Mouse (Mus musculus) E14TG2a.4 (cell line): ENCODE results near the gene Stk16.
"Not testable (repeated sequence)": the region's sequence is repeated elsewhere in the genome, so short reads cannot be mapped to it uniquely, and the experiment has no call there.

Source experiments
- H3K27me3 ChIP-seq: 2 replicates; pipeline ENCODE4 v1.6.1; 2014; ENCODE audit warnings: low read length, control low read depth; ENCODE audit not compliant: insufficient read depth
- H3K36me3 ChIP-seq: 2 replicates; pipeline ENCODE4 v1.6.1; 2014; ENCODE audit warnings: low read length, control low read depth; ENCODE audit not compliant: insufficient read depth
- H3K4me1 ChIP-seq: replicated peaks from 2 replicates; pipeline ENCODE4 v1.6.1; 2014; ENCODE audit warnings: low read depth, low read length, control low read depth
- H3K4me3 ChIP-seq: replicated peaks from 2 replicates; pipeline ENCODE4 v1.5.1; 2014; ENCODE audit warnings: mild to moderate bottlenecking, low read length
- H3K9me3 ChIP-seq: 2 replicates; pipeline ENCODE4 v1.6.1; 2014; ENCODE audit warnings: low read length, control low read depth
- CTCF ChIP-seq: conservative IDR thresholded peaks from 2 replicates; pipeline ENCODE4 v1.5.1; 2014; ENCODE audit warnings: low read length
- NANOG ChIP-seq: IDR thresholded peaks from 2 replicates; pipeline ENCODE4 v1.6.1; 2014; ENCODE audit warnings: borderline replicate concordance, low read length, mixed read lengths
- POU5F1 ChIP-seq: IDR thresholded peaks from 2 replicates; pipeline ENCODE4 v1.6.1; 2014; ENCODE audit warnings: low read length, borderline replicate concordance

The Stk16 gene

DNA sequence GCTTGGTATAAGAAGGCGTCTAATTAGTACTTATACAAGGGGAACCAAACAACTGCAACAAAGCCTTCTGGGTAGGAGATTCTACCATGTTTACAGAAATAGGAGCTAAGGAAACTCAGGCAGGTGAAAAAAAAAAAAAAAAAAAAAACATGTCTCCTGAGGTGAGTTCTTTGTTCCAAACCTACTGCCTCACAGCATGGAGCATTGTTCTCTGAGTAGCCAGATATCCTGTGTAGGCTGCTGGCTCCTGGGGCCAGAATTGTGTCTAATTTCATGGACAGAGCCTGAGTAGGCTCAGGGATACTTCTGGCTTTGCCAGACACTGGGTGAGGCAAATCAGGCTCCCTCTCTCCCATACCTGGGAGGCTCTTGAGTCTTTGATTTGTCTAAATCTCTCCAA is 17.0 kb downstream of the Stk16 start:
- peaks cover 6% of the 10 kb centered on the region; the same call in 1 of the 2 replicates for H3K9me3 ChIP-seq
- TF ChIP-seq POU5F1 (no peak), NANOG (peak; percentile 97), CTCF (no peak)
- peaks cover 95% of the 10 kb centered on the region for H3K4me1 ChIP-seq
- peaks cover 20% of the 10 kb centered on the region for H3K36me3 ChIP-seq
- H3K27me3 ChIP-seq: no peaks in the 10 kb centered on the region
- 0 out of 2 replicates have a peak overlapping the region, but pooled peaks have one; percentile 1 for H3K4me3 ChIP-seq

DNA sequence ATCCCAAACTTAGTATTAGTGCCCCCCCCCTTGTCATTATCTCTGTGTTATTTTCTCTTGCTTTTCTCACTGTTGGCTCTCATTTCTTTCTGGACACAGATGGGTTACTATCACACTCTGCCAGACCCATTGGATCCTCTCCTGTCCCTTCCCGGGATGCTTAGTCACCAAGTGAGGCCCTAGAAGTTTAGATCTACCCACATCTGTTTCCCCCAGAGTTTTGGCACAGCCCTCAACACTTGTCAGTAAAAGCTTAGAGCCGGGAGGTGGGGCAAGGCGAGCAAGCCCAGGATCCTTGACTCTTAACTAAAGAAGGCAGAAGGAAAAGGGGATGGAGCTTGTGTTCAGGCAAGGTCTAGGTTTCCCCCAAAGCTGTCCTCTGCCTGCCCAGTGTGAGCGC is 18.5 kb downstream of the Stk16 start:
- peaks cover 20% of the 10 kb centered on the region for H3K36me3 ChIP-seq
- TF ChIP-seq POU5F1 (no peak), NANOG (no peak), CTCF (no peak)
- H3K9me3 ChIP-seq: peaks cover 6% of the 10 kb centered on the region; the same call in 1 of the 2 replicates
- H3K4me1 ChIP-seq: peaks cover 86% of the 10 kb centered on the region
- no peak overlapping the region for H3K4me3 ChIP-seq
- H3K27me3 ChIP-seq: no peaks in the 10 kb centered on the region

DNA sequence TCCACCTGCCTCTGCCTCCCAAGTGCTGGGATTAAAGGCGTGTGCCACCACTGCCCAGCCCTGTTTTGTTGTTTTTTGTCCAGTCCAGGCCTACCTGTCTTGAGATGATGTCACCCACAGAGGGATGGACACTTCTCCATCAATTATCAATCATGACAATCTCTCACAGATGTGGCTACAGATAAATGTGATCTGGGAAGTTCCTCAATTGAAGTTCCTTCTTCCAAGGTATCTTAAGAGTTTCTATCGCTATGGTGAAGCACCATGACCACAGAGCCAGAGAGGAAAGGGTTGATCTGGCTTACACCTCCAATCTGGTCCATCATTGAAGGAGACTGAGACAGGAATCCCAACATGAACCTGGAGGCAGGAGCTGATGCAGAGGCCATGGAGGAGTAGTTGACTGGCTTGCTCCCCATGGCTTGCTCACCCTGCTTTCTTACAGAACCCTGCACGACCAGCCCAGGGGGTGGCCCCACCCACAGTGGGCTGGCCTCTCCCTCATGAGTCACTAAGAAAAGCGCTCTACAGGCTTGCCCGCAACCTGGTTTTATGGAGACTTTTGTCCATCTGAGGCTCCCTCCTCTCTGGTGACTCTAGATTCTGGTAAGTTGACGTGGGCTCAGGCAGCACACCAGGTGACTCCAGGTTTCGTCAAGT is 19.8 kb downstream of the Stk16 start:
- peaks cover 20% of the 10 kb centered on the region for H3K36me3 ChIP-seq
- TF ChIP-seq NANOG: no peak
- no peak for TF ChIP-seq CTCF
- TF ChIP-seq POU5F1: no peak
- no peak overlapping the region; the same call in 1 of the 2 replicates for H3K4me3 ChIP-seq
- H3K9me3 ChIP-seq: peaks cover 6% of the 10 kb centered on the region; the same call in 1 of the 2 replicates
- H3K27me3 ChIP-seq: no peaks in the 10 kb centered on the region
- H3K4me1 ChIP-seq: peaks cover 82% of the 10 kb centered on the region

DNA sequence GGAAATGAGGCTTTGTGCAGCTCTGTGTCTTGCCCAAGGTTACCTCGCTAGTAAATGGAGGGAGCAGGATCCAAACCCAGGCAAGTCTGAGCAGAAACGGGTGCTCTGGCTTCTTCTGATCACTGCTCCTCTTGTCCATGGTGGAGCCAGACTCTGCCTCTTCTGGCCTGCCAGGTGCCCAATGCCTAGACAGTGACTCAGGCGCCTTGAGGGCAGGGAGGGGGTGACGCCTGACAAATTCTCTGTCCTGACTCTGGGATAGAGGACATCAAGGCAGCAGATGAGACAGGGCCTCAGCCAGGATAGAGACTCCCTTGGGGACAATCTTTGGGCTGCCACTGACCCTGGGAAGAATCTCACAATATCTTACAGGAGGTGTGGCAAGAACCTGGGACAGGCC is 20.6 kb downstream of the Stk16 start:
- Histone ChIP-seq H3K9me3 (peaks cover 6% of the 10 kb centered on the region; the same call in 1 of the 2 replicates), H3K4me1 (peaks cover 78% of the 10 kb centered on the region), H3K36me3 (peaks cover 20% of the 10 kb centered on the region), H3K4me3 (no peak overlapping the region), H3K27me3 (no peaks in the 10 kb centered on the region)
- TF ChIP-seq CTCF (no peak), POU5F1 (no peak), NANOG (no peak)

DNA sequence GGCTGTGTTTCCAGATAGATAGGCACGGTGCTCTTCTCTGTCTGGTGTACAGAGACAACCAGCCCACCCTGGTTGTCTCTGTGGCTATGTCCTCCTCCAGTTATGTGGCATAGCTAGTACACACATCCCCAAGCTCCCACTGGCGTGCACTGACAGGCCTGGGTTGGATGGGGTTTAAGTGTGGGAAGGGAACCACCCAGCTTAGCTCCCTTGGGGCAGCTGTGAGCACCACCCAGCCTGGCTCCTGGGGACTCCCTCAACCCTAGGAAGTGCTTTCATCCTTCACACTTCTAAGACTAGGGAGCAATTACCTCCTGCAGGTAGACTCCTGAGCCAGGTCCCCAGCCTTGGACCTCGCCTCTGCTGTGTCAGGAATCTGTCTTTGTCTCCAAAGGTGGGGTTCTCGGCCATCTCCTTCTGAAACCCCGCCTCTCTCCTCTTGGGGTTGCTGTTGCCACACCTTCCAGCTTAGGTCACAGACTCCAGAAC is 21.1 kb downstream of the Stk16 start, which contains the start of gene A630095N17Rik:
TSS of gene A630095N17Rik (minus strand) at position 439 of the 489 bp plus-strand sequence.
- Histone ChIP-seq H3K27me3 (no peaks in the 10 kb centered on the region), H3K9me3 (peaks cover 6% of the 10 kb centered on the region; the same call in 1 of the 2 replicates), H3K4me3 (no peak within 1 kb of the TSS), H3K36me3 (peaks cover 20% of the 10 kb centered on the region), H3K4me1 (peaks cover 73% of the 10 kb centered on the region)
- no peak for TF ChIP-seq CTCF
- no peak for TF ChIP-seq POU5F1
- no peak for TF ChIP-seq NANOG

GRCm38 (mm10) chr1:75232489-75232888 is 21.9 kb downstream of the Stk16 start:
- not testable (repeated sequence) for H3K4me3 ChIP-seq, H3K27me3 ChIP-seq, H3K9me3 ChIP-seq
- H3K36me3 ChIP-seq: peaks cover 20% of the 10 kb centered on the region
- TF ChIP-seq CTCF: peak; percentile 14; the same call in 1 of the 2 replicates
- peaks cover 73% of the 10 kb centered on the region for H3K4me1 ChIP-seq

GRCm38 (mm10) chr1:75234606-75235005 is 24.0 kb downstream of the Stk16 start:
- Histone ChIP-seq H3K36me3 (peaks cover 25% of the 10 kb centered on the region), H3K4me1 (peaks cover 63% of the 10 kb centered on the region), H3K9me3 (peaks cover under 1% of the 10 kb centered on the region; the same call in 1 of the 2 replicates), H3K4me3 (no peak overlapping the region), H3K27me3 (peaks cover 8% of the 10 kb centered on the region)
- TF ChIP-seq NANOG: no peak
- TF ChIP-seq CTCF: peak; percentile 36; the same call in 1 of the 2 replicates

DNA sequence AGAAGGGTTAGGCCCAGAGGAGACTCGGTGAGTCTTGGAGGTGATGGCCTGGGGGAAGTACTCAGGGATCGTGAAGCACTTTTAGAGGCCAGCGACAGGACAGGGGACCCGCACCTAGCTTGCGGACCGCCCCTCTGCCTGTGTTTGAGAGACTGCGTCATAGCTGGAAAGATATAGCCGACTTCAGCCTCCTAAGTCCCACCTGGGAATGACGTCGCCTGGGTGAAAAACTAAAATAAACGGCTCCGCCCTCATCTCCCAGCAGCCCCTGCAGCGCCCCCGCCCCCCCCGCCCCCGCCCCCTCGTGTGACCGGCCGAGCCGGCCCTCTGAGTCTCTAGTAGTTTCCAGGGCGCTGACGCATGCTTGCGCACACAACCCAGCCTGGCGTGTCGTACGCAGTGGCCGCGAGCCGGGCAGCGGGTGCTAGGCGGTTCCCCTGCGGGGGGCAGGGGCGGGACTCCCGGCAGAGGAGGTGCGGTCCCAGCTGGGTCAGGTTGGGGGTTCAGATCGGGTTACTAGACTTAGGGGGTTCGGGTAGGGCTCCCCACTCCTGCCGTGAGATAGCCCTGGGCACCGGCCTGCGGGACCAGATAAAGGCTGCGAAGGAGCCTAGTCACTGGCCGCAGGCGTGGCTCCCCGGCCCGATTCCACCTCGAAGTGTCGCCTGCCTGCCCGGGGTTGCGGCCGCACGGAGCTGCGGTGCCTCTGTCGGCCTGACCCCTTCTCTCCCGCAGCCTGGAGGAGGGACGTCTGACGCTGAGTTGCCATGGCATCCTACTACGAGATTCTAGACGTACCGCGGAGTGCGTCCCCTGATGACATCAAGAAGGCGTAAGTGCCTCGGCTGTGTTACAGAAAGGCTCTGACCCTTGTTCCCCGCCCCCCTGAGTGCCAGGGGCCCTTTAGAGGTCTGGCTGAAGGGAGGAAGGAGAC is 25.7 kb downstream of the Stk16 start, which contains the start of gene Dnajb2:
TSS of gene Dnajb2 (plus strand) at position 290 of the 934 bp plus-strand sequence.
- peaks cover 8% of the 10 kb centered on the region for H3K27me3 ChIP-seq
- H3K4me3 ChIP-seq: peak within 1 kb of the TSS; percentile 87
- TF ChIP-seq CTCF: no peak
- no peak for TF ChIP-seq POU5F1
- TF ChIP-seq NANOG: no peak
- peaks cover 64% of the 10 kb centered on the region for H3K4me1 ChIP-seq
- peaks cover 26% of the 10 kb centered on the region for H3K36me3 ChIP-seq
- H3K9me3 ChIP-seq: no peaks in the 10 kb centered on the region

GRCm38 (mm10) chr1:75239591-75239990 is 29.0 kb downstream of the Stk16 start:
- H3K27me3 ChIP-seq: peaks cover 8% of the 10 kb centered on the region
- H3K36me3 ChIP-seq: peaks cover 50% of the 10 kb centered on the region
- peak overlapping the region; percentile 7; the same call in 1 of the 2 replicates for H3K4me3 ChIP-seq
- no peaks in the 10 kb centered on the region for H3K9me3 ChIP-seq
- peaks cover 58% of the 10 kb centered on the region for H3K4me1 ChIP-seq
- TF ChIP-seq CTCF (no peak), NANOG (no peak), POU5F1 (no peak)
